In genomic region chr12:29404434-29404833, GRCm38 (mm10) we compare ENCODE assay signal across 24 mouse cellular contexts.
"Had no signal": no experiment of that assay in that cellular context is flagged by ENCODE, and none has a peak within 500 bp of the region (broad histone marks: within the 10 kb centered on the region; RNA-seq: fewer than 3 reads in every experiment).

No protein-coding gene starts in this region.

- H3K4me3 ChIP-seq: embryonic facial prominence, embryonic 10.5 days; embryonic facial prominence, embryonic 12.5 days; embryonic facial prominence, embryonic 13.5 days; embryonic facial prominence, embryonic 15.5 days; erythroblast, embryonic 14.5 days; forebrain, embryonic 10.5 days; forebrain, embryonic 12.5 days; forebrain, embryonic 13.5 days; forebrain, embryonic 15.5 days; heart, adult 2 months; heart, embryonic 10.5 days had no signal

- H3K9me3 ChIP-seq: embryonic facial prominence, embryonic 10.5 days; embryonic facial prominence, embryonic 12.5 days; embryonic facial prominence, embryonic 13.5 days; embryonic facial prominence, embryonic 15.5 days; forebrain, embryonic 10.5 days; forebrain, embryonic 12.5 days; forebrain, embryonic 13.5 days; forebrain, embryonic 15.5 days; heart, embryonic 10.5 days had no signal

- DNase-seq: cerebellum, adult 9-10 months; cerebellum, adult 9-11 months; cerebellum, postnatal 10 days; cerebellum, postnatal 14 days; cerebellum, postnatal 25 days; cerebellum, postnatal 36 days; embryo, embryonic 11 days; forebrain, postnatal 0 days; gastrocnemius, postnatal 10 days; gastrocnemius, postnatal 14 days; gastrocnemius, postnatal 25 days; gastrocnemius, postnatal 36 days; heart, adult 18-20 months; heart, adult 2 months had no signal

- H3K36me3 ChIP-seq: embryonic facial prominence, embryonic 10.5 days; embryonic facial prominence, embryonic 12.5 days; embryonic facial prominence, embryonic 13.5 days; embryonic facial prominence, embryonic 15.5 days; forebrain, embryonic 10.5 days; forebrain, embryonic 12.5 days; forebrain, embryonic 15.5 days; heart, embryonic 10.5 days had no signal

- H3K4me1 ChIP-seq: embryonic facial prominence, embryonic 10.5 days; embryonic facial prominence, embryonic 12.5 days; embryonic facial prominence, embryonic 13.5 days; embryonic facial prominence, embryonic 15.5 days; forebrain, embryonic 15.5 days; heart, embryonic 10.5 days had no signal

- H3K27ac ChIP-seq: embryonic facial prominence, embryonic 10.5 days; embryonic facial prominence, embryonic 12.5 days; embryonic facial prominence, embryonic 13.5 days; embryonic facial prominence, embryonic 15.5 days; forebrain, embryonic 10.5 days; forebrain, embryonic 12.5 days; forebrain, embryonic 13.5 days; forebrain, embryonic 15.5 days; heart, adult 2 months; heart, embryonic 10.5 days had no signal

- H3K27me3 ChIP-seq: embryonic facial prominence, embryonic 12.5 days; embryonic facial prominence, embryonic 13.5 days; embryonic facial prominence, embryonic 15.5 days; forebrain, embryonic 12.5 days; forebrain, embryonic 13.5 days; forebrain, embryonic 15.5 days had no signal

- H3K9ac ChIP-seq: embryonic facial prominence, embryonic 12.5 days; embryonic facial prominence, embryonic 13.5 days; embryonic facial prominence, embryonic 15.5 days; forebrain, embryonic 12.5 days; forebrain, embryonic 13.5 days; forebrain, embryonic 15.5 days; forebrain, postnatal 0 days had no signal

- H3K4me2 ChIP-seq: embryonic facial prominence, embryonic 12.5 days; embryonic facial prominence, embryonic 13.5 days; embryonic facial prominence, embryonic 15.5 days; forebrain, embryonic 12.5 days; forebrain, embryonic 13.5 days; forebrain, embryonic 15.5 days had no signal
